Mouse (Mus musculus) intestine, embryonic 14.5 days (tissue): ENCODE measurements around the gene H2-Aa. TPM values are rescaled to one million over a fixed set of nuclear protein-coding genes. Genes with fewer than 3 reads are reported as not detected.

Source experiments
- ATAC-seq: fragments of 200-750 bp; cut with Nextera tagmentation; replicated peaks from 2 replicates; pipeline ENCODE4 v1.8.0; 2017; ENCODE audit warnings: low read depth, moderate number of reproducible peaks, moderate TSS enrichment, moderate library complexity; ENCODE audit not compliant: low FRiP score, low TSS enrichment
- DNase-seq: peaks from one replicate; pipeline ENCODE4 v3.0.0-alpha.2; 2018; ENCODE audit warnings: low spot score
- H3K27ac ChIP-seq: fragments of 300-500 bp; sonication (generic); 2 replicates; pipeline ENCODE4 v1.5.1; 2014; ENCODE audit warnings: low read depth, mild to moderate bottlenecking, control low read depth
- H3K27me3 ChIP-seq: fragments of 300-500 bp; sonication (generic); replicated peaks from 2 replicates; pipeline ENCODE4 v1.6.1; 2014; ENCODE audit warnings: low read length, control low read depth; ENCODE audit not compliant: control insufficient read depth, insufficient read depth
- H3K36me3 ChIP-seq: fragments of 300-500 bp; sonication (generic); 2 replicates; pipeline ENCODE4 v1.6.1; 2014; ENCODE audit warnings: low read length, control low read depth; ENCODE audit not compliant: control insufficient read depth, insufficient read depth
- H3K4me1 ChIP-seq: fragments of 300-500 bp; sonication (generic); replicated peaks from 2 replicates; pipeline ENCODE4 v1.6.1; 2014; ENCODE audit warnings: low read length, control low read depth, mixed read lengths; ENCODE audit not compliant: control insufficient read depth, insufficient read depth
- H3K4me2 ChIP-seq: fragments of 300-500 bp; sonication (generic); 2 replicates; pipeline ENCODE4 v1.6.1; 2014; ENCODE audit warnings: low read length
- H3K4me3 ChIP-seq: fragments of 300-500 bp; sonication (generic); 2 replicates; pipeline ENCODE4 v1.5.1; 2014; ENCODE audit warnings: low read depth, low read length, control low read depth, mixed read lengths
- H3K9ac ChIP-seq: fragments of 300-500 bp; sonication (generic); 2 replicates; pipeline ENCODE4 v1.6.1; 2014; ENCODE audit warnings: mild to moderate bottlenecking, low read length
- H3K9me3 ChIP-seq: fragments of 300-500 bp; sonication (generic); 2 replicates; pipeline ENCODE4 v1.6.1; 2016; ENCODE audit warnings: low read length, control low read depth; ENCODE audit not compliant: control insufficient read depth
- WGBS: fragments of 180-500 bp; shearing (Covaris S2); extraction: QIAGEN DNeasy Blood & Tissue Kit; methylation state at CpG from one replicate; pipeline ENCODE4 v1.1.7; 2014; 5-methylcytosine and 5-hydroxymethylcytosine counted together
- polyA plus RNA-seq: library from polyadenylated mRNA; unstranded; fragments of >200 nt; fragmentation: Nextera tagmentation; extraction: Ambion mirVana; gene quantifications from 2 replicates; pipeline ENCODE4 v1.2.1, GENCODE M21; 2014

Gene H2-Aa
- polyA plus RNA-seq, 1 experiment from 2014 or later: 5.8 TPM

GRCm38 (mm10) chr17:34295307-34295706 is 7.7 kb upstream of the H2-Aa start:
- H3K36me3 ChIP-seq: no peaks in the 10 kb centered on the region
- H3K27ac ChIP-seq: no peak overlapping the region
- H3K4me3 ChIP-seq: no peak overlapping the region
- no peaks in the 10 kb centered on the region for H3K9me3 ChIP-seq
- H3K27me3 ChIP-seq: no peaks in the 10 kb centered on the region
- no peak overlapping the region for H3K4me2 ChIP-seq
- ATAC-seq (no peak), DNase-seq (no peak)
- H3K4me1 ChIP-seq: no peaks in the 10 kb centered on the region
- H3K9ac ChIP-seq: no peak overlapping the region

- no peaks in the 10 kb centered on the region for H3K27me3 ChIP-seq
- 62% methylated on average over 4 of the region's 4 CpGs for WGBS
- H3K4me2 ChIP-seq: no peak overlapping the region
- H3K36me3 ChIP-seq: no peaks in the 10 kb centered on the region
- H3K4me3 ChIP-seq: no peak overlapping the region
- H3K9ac ChIP-seq: no peak overlapping the region
- H3K9me3 ChIP-seq: no peaks in the 10 kb centered on the region
- no peak for DNase-seq
- H3K4me1 ChIP-seq: no peaks in the 10 kb centered on the region
- no peak for ATAC-seq
- H3K27ac ChIP-seq: no peak overlapping the region
Measured at GRCm38 (mm10) chr17:34294249-34294648, 6.6 kb upstream of the H2-Aa start.

- no peak overlapping the region for H3K4me3 ChIP-seq
- no peaks in the 10 kb centered on the region for H3K4me1 ChIP-seq
- H3K27me3 ChIP-seq: no peaks in the 10 kb centered on the region
- H3K27ac ChIP-seq: no peak overlapping the region
- 44% methylated on average over 2 of the region's 2 CpGs for WGBS
- no peak overlapping the region for H3K9ac ChIP-seq
- H3K36me3 ChIP-seq: no peaks in the 10 kb centered on the region
- ATAC-seq: no peak
- no peak for DNase-seq
- no peaks in the 10 kb centered on the region for H3K9me3 ChIP-seq
- no peak overlapping the region for H3K4me2 ChIP-seq
Measured at GRCm38 (mm10) chr17:34293533-34293932, 5.9 kb upstream of the H2-Aa start.

GRCm38 (mm10) chr17:34292570-34292969 is 4.9 kb upstream of the H2-Aa start:
- Histone ChIP-seq H3K27me3 (no peaks in the 10 kb centered on the region), H3K36me3 (no peaks in the 10 kb centered on the region), H3K4me1 (no peaks in the 10 kb centered on the region), H3K9ac (no peak overlapping the region), H3K4me3 (no peak overlapping the region), H3K27ac (no peak overlapping the region), H3K4me2 (no peak overlapping the region), H3K9me3 (no peaks in the 10 kb centered on the region)
- 88% methylated on average over 4 of the region's 4 CpGs for WGBS
- DNase-seq (no peak), ATAC-seq (no peak)

- WGBS: 14% methylated on average over 8 of the region's 8 CpGs
- H3K9ac ChIP-seq: no peak overlapping the region
- ATAC-seq (peak; percentile 92), DNase-seq (peak; percentile 97)
- H3K27ac ChIP-seq: no peak overlapping the region
- H3K27me3 ChIP-seq: no peaks in the 10 kb centered on the region
- H3K9me3 ChIP-seq: no peaks in the 10 kb centered on the region
- no peak overlapping the region for H3K4me3 ChIP-seq
- H3K36me3 ChIP-seq: no peaks in the 10 kb centered on the region
- no peaks in the 10 kb centered on the region for H3K4me1 ChIP-seq
- no peak overlapping the region for H3K4me2 ChIP-seq
Measured at GRCm38 (mm10) chr17:34291609-34292008, 4.0 kb upstream of the H2-Aa start.

GRCm38 (mm10) chr17:34288131-34288530 is 508 bp upstream of the H2-Aa start:
- Histone ChIP-seq H3K27ac (no peak overlapping the region), H3K4me3 (no peak overlapping the region), H3K4me2 (no peak overlapping the region), H3K9ac (no peak overlapping the region), H3K27me3 (no peaks in the 10 kb centered on the region), H3K9me3 (no peaks in the 10 kb centered on the region), H3K4me1 (no peaks in the 10 kb centered on the region), H3K36me3 (no peaks in the 10 kb centered on the region)
- ATAC-seq (no peak), DNase-seq (no peak)
- 70% methylated on average over 3 of the region's 3 CpGs for WGBS

GRCm38 (mm10) chr17:34286999-34287398 is 624 bp downstream of the H2-Aa start:
- WGBS: 60% methylated on average over 6 of the region's 6 CpGs
- no peak overlapping the region for H3K27ac ChIP-seq
- ATAC-seq: no peak
- no peak for DNase-seq
- no peaks in the 10 kb centered on the region for H3K27me3 ChIP-seq
- no peak overlapping the region for H3K4me3 ChIP-seq
- no peaks in the 10 kb centered on the region for H3K36me3 ChIP-seq
- H3K4me1 ChIP-seq: no peaks in the 10 kb centered on the region
- H3K9ac ChIP-seq: no peak overlapping the region
- H3K4me2 ChIP-seq: no peak overlapping the region
- no peaks in the 10 kb centered on the region for H3K9me3 ChIP-seq

GRCm38 (mm10) chr17:34286501-34286900 is 1.1 kb downstream of the H2-Aa start:
- H3K9ac ChIP-seq: no peak overlapping the region
- DNase-seq: no peak
- H3K36me3 ChIP-seq: no peaks in the 10 kb centered on the region
- 79% methylated on average over 5 of the region's 5 CpGs for WGBS
- H3K9me3 ChIP-seq: no peaks in the 10 kb centered on the region
- H3K27me3 ChIP-seq: no peaks in the 10 kb centered on the region
- ATAC-seq: no peak
- H3K4me1 ChIP-seq: no peaks in the 10 kb centered on the region
- no peak overlapping the region for H3K4me2 ChIP-seq
- no peak overlapping the region for H3K4me3 ChIP-seq
- no peak overlapping the region for H3K27ac ChIP-seq

- H3K4me2 ChIP-seq: no peak overlapping the region
Measured at GRCm38 (mm10) chr17:34285848-34286247, 1.8 kb downstream of the H2-Aa start.

More at GRCm38 (mm10) chr17:34285848-34286247, 1.8 kb downstream of the H2-Aa start:
- H3K27ac ChIP-seq: no peak overlapping the region
- H3K4me1 ChIP-seq: no peaks in the 10 kb centered on the region
- no peaks in the 10 kb centered on the region for H3K36me3 ChIP-seq
- H3K9ac ChIP-seq: no peak overlapping the region
- no peak for ATAC-seq
- no peak overlapping the region for H3K4me3 ChIP-seq
- no peak for DNase-seq
- H3K9me3 ChIP-seq: no peaks in the 10 kb centered on the region
- 30% methylated on average over 4 of the region's 4 CpGs for WGBS
- H3K27me3 ChIP-seq: no peaks in the 10 kb centered on the region
